Mouse (Mus musculus): Measurements from ENCODE around the gene Zfp772. TPM values are rescaled to one million over a fixed set of nuclear protein-coding genes. Genes with fewer than 3 reads are reported as not detected.
A peak's percentile ranks its signal among the peaks of the same experiment; 100 is the strongest.
"Not testable (repeated sequence)": the region's sequence is repeated elsewhere in the genome, so short reads cannot be mapped to it uniquely, and the experiment has no call there.

Gene Zfp772
- total RNA-seq (2021) = 1 to 10 TPM; 5.9 to 8.4 TPM

DNA sequence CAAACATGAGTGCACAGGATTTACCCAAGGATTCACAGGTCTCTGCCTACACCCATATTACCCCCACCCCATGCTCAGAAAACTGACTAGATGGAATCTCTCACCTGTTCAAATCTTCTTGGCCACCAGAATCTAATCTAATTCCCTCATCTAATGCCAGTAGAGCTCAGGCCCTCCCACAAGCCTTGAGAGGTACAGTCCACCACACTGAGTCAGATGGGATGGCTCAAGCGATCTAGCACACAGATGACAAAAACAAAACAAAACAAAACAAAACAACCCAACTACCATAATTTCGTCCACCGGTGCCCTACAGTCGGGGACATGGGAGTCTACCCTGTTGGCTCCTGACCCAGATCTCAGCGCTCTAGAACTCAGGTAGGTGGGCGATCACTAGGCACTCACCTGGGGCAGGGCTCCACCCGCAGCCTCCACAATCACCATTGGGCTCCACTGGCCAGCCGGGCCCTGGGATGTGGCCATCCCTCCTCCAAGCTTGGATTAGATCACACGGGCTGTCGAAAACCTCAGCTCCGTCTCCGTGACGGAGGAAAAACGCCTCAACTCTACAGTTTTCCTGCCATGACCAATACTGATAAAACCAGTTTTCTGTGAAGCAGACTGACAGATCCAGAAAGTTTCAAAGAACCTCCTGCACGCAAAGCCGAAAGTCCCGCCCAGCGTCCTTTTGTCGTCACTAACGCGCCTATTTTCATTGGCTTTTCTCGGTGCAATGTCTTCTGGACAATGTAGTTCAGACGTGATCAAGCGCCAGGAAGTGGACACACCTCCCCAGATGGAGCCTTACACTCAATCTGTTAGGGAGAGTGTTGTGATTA is at the start of gene Zfp772:
Gene Zfp772 (minus strand): TSS at position 686 of the 839 bp plus-strand sequence.
- intact Hi-C loops (cut with DNase I) = not testable (repeated sequence)

DNA sequence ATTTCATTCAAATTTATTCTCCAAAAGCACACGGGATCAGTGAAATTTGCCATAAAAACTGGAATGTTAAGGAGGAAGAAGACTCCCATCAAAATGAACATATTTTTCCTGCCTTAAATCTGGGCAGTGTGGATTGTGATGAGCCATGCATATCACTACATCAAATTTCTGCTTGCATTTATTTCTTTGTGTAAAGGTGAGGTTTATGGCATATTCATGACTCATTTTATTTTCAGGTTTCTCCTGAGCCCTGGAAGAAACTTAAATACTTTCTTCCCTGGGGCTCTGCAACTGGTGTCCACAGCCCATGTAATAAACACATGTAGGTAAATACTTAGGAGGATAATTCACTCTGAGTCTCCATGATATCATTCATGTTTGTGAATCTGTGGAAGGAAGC is 37.4 kb upstream of the Zfp772 start, which contains the start of gene Vmn2r29:
Gene Vmn2r29 (minus strand): TSS at position 101 of the 400 bp plus-strand sequence.
- DNase-seq; intact Hi-C loops (cut with DNase I): not testable (repeated sequence)

More for the DNA sequence above, at the start of gene Zfp772:
- DNase-seq = peak; percentile 10

DNA sequence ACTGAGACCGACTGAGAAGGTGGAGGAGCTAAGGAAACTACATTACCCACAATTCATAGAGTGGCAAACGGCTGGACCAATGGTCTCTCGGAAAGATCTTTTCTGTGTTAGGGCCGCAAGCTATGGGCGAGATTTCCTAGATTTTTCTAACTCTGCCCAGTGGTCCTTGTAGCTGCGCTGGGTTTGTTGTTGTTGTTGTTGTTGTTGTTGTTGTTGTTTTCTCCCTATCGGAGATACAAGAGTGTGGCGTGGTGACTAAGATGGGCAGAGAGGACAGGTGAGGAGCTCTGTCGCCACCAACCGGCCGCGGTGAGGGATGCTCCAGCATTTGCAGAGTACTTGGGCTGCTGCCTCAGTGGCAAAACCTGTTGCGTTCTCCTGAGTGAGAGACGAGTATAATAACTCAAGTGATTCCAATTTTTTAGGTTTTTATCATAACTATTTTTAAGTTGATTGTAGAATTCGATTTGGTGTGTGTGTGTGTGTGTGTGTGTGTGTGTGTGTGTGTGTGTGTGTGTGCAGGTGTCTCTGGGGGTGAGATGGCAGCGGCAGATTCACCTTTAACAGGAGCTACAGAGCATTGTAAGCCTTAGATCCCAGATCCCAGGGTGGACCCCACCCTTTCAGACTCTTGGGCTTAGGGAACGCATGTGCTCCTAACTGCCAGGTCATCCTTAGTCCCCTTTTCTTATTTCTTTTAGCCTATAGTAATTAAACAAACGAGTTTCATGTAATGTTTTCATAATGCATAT is 21.4 kb downstream of the Zfp772 start:
- intact Hi-C loops (cut with DNase I) = no loop called here

DNA sequence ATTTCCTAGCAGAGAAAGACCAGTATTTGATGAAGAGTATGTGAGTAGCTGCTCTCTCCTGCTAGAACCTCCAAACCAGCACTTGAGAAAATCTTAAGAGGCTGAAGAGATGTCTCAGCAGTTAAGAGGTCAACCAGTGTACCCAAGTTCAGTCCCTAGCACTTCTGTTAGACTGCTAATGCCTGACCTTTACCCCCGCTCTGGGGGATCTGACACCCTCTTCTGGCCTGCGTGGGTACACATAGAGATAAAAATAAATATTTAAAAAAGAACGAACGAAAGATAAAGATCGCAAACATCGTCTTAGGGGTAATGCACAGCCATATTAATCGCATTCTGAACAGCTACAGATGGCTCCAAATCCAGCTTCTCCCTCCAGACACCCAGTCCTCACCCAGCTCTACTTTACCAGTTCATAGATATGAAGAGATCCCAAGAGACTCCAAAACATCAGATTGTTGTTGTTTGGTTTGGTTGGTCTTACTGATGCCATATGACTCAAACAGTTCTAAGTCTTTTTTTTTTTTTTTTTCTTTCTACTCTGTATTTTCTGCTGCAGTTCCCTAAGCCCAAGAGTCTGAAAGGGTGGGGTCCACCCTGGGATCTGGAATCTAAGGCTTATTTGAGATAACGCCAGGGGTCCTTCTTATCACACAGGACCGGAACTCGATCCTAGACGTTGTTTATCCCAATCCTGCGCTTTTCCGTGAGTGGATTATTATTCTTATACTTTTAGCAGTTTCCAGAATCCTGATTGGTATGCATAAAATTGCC is 22.2 kb downstream of the Zfp772 start:
- no peak for DNase-seq
- intact Hi-C loops (cut with DNase I) = no loop called here

More for the DNA sequence above, 21.4 kb downstream of the Zfp772 start:
- DNase-seq = peak; percentile 74

DNA sequence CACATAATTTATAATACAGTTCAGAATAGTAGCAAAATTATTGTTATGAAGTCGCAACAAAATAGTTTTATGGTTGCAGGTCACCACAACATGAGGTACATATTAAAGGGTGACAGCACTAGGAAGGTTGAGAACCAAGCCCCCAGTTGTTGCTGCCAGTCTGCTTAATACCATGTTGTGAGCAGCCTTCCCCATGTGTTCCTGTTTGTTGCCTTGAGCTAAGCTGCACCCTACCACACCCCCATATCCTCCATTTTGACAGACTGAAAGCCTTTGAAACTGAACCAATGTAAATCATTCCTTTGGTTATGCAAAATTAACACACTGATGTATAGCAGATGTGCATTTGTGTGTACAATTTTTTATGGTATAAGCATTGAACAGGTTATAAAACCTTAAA is 23.9 kb downstream of the Zfp772 start:
- no peak for DNase-seq
- intact Hi-C loops (cut with DNase I) = no loop called here

DNA sequence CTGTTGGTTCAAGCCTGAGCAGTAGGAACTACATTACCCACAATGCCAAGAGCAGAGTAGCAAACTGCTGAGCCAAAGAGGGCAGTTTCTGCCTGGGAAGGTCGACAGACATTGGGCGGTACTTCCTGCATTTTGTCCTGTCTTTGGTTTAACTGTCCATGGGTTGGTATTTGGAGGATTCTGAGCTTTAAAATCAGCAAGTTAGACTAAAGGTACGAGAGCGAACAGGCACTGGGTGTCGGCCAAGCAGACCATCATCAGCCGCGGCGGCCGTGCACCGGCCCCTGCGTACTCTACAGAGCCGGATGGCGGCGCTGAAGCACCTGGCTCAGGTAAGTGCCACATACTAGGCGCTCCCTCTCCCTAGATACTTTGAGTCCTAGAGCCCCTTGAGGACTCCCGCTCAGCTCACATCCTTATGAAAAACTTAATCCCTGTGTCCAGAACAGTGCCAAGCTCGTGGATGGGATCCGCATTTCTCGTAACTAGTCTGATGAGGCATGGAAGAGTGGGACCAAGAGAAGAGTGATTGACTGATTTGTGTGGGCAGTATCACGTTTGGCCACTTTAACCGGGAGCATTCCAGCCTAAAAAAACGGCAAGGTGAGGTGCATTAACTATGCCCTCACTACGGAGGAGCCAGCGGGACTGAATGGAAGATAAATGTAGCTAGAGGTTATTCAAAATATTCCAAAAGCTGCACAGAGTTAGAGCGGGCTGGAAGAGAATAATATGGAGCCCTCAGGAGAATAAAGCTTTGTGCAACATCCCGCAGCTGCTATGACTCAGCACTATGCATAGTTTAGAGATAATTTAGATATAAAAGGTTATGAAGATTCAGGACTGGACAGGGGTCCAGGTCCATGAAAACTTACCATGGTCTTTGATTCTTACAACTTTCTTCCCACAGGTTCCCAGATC is 38.3 kb downstream of the Zfp772 start, which contains the start of gene Zfp418:
Gene Zfp418 (plus strand): TSS at position 104 of the 921 bp plus-strand sequence.
- DNase-seq = peak; percentile 44
- intact Hi-C loops (cut with DNase I) = no loop called here

Other genes starting within 250 kb of the Zfp772 start
- not detected for gene Aurkc, start 214.7 kb downstream of the Zfp772 start, total RNA-seq (2021)
- 10 to 100 TPM; 12.3 to 14.3 TPM for gene Zfp954, start 88.5 kb downstream of the Zfp772 start, total RNA-seq (2021)
- 1 to 10 TPM; 5.1 TPM for gene Zfp773, start 73.2 kb downstream of the Zfp772 start, total RNA-seq (2021)
- 1 to 10 TPM; 6.4 to 6.5 TPM for gene Zfp418, start 38.7 kb downstream of the Zfp772 start, total RNA-seq (2021)
- gene Vmn2r29, start 37.3 kb upstream of the Zfp772 start, total RNA-seq (2021) = 1 to 10 TPM; 2.0 to 2.2 TPM
- gene Gm45844, start 68.3 kb upstream of the Zfp772 start, total RNA-seq (2021) = 10 to 100 TPM in 1 of 2 experiments, 1 to 10 TPM in 1; 6.8 to 13.2 TPM
- 100 to 1,000 TPM; 178 to 182 TPM for gene Clcn4, start 90.9 kb upstream of the Zfp772 start, total RNA-seq (2021)
- gene Vmn2r30, start 127.6 kb upstream of the Zfp772 start, total RNA-seq (2021) = under 1 TPM in 1 of 2 experiments, not detected in 1; 0.08 TPM
- gene Gm45783, start 164.6 kb upstream of the Zfp772 start, total RNA-seq (2021) = not detected
- not detected for gene Vmn2r31, start 189.7 kb upstream of the Zfp772 start, total RNA-seq (2021)

All from left cerebral cortex, postnatal 4 days (tissue).